Mouse (Mus musculus) Muller cell, postnatal 12 days (primary cell): ENCODE measurements around the gene Dot1l.

Experiments used
- DNase-seq: peaks from one replicate; pipeline ENCODE4 v3.0.0-alpha.2; 2015; ENCODE audit errors: inconsistent ontology term

Dot1l gene

DNA sequence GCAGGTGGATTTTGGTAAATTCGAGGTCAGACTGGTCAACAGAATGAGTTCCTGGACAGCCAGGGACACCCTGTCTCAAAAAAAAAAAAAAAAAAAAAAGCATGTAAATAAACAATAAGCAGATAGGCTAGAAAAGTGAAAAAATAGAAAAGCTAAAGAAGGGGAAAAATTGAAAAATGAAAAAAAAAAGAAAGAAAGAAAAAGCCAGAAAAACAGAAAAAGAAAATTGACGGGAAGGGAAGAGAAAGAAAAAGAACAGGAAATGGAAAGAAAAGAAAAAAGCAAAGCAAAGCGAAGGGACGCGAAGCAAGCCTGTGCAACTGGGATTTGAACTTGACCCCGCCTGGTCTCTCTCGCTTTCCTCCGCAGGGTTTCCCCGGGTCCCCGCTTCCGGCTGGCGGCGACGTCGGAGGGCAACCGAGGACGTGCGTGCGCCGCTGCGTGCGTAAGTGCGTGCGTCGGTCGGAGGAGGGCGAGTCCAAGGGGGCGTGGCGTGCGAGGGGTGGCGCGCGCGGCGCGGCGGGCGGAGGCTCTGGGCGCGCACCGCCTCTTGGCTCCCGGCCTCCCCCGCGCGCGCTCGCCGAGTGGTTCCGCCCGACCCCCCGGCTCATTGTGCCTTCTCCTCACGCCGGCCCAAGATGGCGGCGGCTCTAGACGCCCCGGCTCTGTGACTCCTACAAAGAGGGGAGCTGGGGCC lies at the start of gene Dot1l:
Gene Dot1l, plus strand, starts transcription at position 613 of the 697 bp plus-strand sequence.
- DNase-seq: peak; percentile 99

DNA sequence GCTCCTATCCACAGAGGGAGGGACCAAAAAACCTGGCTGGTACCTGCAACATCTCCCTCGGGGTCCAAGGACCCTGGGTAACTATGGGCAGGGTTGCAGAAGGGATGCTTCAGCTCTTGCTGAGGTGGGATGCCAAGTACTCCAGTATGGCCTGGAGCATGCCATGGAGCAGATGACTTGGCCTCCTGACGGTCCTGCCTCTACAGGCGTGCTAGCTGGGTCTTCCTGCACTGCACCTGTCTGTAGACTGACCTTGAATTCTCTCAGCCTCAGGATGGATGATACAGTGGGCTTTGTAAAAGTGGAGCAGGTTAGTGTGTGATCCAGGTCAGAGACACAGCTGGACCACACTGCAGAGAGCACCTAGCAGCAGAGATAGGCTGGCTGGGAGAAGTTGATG lies 49.5 kb upstream of the Dot1l start:
- no peak for DNase-seq

DNA sequence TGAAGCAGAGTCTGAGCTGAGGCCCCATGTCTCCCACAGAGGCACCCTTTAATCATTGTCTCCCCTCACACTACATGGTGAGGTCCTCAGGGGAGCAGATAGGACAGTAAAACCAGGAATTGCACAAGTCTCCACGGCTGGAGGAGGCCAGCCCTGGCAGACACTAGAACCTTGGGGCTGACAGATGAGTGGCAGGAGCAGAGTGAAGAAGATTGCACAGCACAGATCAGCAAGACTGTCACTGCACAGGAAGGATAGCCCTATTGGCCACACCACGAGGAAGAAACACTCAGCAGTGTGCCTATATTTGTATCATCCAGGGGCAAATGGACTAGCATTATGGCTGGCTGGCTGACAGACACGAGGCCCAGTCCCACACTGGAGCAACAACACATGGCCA lies 44.2 kb upstream of the Dot1l start:
- no peak for DNase-seq

DNA sequence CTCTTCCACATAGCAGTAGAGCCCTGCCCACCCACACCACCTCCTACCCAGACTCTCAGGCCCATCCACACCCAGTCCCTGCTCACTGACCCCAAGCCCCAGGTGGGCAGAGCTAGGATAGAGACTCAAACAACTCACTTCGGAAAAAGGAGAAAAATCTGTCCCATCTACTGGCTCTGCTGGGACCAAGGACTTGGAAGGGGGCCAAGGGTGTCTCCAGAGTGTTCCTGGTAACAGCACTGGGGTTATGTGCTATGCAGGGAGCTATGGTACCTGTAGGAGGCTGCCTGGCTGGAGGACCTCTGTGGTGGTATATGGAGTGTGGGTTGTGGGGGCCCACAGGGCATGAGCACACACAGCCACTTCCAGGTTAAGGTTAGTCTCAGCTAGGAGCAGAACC lies 37.7 kb upstream of the Dot1l start:
- DNase-seq: no peak

DNA sequence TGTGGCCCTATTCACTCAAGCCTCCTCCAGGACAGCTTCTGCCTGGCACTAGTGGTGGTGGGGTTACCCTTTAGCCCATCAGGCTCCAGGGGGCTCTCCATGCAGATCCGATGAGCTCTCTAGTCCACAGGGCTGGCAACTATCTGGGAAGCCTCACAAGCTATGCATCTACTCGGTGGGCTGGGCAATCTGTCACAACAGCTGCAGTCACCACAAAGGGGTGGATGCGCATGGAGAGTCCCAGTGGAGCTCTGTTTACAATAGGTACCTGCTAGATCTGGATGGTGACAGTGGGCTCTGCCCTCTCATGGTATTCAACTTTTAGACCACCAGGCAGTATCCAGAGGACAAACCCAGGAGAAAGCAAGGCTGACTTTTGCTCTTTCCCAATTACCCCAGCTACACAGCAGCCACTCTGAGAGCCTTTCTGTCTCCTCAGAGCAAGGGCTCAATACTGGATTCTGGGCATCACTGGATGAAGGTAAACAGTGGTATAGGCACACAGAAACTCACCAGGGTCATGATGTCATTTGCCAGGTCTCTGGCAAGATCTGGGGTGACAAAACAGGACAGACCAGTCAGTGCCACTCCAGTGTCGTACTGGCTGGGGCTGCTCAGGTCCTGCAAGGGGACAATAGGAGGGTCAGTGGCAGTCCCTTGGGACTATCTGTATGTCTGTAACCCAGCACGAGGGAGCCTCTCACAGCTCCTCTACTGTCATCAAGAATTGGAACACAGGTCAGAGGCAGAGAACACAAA lies 27.5 kb upstream of the Dot1l start:
- DNase-seq: no peak

DNA sequence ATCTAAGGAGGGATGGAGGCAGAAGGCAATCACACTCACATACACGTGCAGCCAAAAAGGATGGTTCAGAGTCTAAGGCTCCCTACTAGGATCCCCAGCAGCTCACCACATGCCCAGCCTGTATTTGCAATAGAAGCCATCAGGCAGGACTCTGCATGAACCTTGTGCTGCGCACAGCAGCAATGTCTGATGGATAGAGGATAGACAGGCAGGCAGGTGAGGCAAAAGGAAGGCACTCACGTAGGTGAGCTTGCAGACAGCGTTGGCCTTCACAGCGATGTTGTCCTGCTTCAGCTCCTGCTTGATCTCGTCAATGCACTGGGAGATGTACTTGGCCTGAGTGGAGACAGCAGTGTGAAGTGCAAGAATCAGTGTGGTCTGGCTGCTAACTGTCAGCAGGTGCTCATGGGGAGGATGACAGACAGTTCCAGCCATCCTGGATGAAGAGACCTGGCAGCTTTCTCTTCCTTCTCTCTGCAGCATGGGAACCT lies 22.4 kb upstream of the Dot1l start:
- no peak for DNase-seq

DNA sequence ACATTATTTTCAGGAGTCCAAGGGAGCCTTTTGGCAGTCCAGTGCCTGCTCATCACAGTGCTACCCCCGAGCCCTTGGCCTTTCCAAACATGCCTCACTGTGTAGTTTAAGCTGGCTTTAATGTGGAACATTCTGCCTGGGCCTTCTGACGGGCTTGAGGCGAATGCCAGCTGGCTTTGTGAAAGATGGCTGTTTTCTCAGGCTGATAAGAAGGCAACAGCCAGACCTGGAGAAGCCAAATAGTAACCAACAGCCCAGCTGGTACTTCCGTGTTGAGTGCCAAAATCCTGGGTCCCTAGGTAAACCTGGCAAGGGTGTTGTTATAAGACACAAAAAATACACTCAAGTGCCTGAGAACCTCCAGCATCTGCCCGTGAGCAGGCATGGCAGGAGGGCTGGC lies 18.3 kb upstream of the Dot1l start:
- no peak for DNase-seq

DNA sequence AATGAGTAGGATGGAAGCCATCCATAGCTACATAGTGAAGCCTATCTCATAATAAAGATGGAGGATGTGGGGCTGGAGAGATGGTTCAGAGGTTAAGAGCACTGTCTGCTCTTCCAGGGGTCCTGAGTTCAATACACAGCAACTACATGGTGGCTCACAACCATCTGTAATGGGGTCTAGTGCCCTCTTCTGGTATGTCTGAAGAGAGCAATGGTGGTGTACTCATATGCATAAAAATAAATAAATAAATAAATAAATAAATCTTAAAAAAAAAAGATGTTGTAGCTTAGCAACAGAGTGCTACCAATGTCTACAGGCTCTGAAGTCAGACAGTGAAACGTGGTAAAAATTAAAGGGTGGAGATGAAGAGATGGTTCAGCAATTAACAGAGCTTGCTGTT lies 16.3 kb upstream of the Dot1l start:
- DNase-seq: no peak

DNA sequence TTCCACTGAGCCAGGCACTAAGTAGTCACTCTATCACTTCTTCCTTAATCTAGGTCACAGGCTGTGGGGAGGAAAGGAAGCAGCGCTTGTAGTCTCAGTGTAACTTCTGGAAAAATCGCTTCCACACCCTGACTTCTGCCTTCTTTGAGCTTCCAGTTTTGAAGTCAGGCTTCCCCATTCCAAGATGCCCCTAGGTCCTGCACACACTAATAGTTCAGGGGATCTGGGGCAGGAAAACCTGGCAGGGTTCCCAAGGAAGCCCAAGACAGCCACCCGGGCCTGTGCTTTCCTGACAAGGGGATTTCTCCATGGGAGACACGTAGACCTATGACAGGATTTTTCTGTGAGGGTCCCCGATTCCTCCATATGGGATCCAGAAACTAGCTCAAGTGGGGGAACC lies 13.9 kb upstream of the Dot1l start:
- peak; percentile 32 for DNase-seq

DNA sequence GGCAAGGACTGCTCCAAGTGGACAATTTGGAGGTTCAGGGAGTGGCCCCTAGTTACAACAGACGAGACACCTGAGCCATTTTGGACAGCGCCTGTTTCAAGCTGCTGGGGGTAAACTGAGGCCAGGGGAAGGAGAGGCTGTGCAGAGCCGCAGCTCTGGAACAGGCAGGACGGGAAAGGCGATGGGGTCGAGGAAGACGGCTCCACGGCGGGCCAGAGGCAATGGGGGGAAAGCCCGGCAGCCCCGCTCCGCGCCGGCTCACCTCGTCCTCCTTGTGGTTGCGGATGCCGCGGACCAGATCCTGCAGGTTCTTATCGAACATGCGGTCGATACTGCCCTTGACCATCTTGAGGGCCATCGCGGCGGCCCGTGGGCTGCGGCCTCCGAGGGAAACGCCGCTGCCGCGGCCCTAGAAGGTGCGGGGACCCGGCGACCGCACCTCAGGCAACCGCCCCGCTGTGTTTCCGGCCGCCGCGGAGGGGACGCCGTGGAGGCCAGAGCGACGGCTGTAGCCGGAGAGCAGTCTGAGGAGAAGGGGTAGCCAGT lies 13.3 kb upstream of the Dot1l start:
- DNase-seq: no peak

DNA sequence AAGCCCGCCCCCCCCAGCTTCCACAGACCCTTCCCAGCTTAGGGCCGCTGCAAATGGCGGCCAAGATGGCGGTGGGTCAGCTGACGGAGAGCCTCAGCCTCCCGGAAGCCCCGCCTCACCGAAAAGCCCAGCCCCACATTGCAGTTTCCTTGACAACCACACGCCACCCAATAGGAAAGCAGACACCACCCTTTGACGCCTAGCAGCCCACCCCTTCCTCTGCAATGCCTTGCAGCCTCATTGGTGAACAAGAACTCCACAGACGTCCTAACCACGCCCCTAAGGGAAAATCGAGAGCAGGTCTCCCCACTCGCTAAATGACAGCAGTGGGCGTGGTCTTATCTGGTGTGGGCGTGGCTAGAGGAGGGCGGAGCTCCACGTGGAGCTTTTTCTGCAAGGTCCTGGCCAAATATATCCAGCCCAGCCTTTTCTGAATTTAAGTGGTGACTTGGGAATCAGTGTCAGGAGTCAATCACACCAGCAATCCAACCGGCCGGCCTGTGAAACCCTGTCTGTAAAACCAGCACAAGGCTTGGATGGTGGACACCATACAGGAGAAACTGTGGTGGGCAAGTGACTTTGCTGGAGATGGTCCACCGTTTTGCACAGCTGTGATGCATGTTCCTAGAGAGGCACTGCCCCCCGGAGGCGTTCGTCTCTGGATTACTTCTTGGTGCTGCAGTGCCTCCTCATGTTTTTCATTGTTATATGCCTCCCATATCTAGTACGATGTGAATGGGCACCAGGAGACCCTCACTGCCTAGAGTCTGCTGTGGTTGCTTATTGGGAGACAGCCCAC lies 12.6 kb upstream of the Dot1l start, which contains the start of gene Ap3d1:
Gene Ap3d1, minus strand, starts transcription at position 85 of the 799 bp plus-strand sequence.
- peak; percentile 98 for DNase-seq

DNA sequence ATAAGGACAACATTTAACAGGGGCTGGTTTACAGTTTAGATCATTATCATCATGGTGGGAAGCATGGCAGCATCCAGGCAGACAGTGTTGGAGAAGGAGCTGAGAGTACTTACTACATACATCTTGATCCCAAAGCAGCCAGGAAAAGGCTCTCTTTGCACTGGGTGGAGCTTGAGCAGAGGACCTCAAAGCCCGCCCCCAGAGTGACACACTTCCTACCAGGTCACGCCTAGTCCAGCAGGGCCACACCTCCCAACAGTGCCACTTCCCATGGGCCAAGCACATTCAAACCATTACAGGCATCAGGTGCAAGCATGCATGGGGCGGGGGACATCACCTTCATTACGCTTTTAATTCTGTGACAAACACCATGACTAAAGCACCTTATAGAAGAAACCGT lies 10.7 kb upstream of the Dot1l start:
- DNase-seq: peak; percentile 35

DNA sequence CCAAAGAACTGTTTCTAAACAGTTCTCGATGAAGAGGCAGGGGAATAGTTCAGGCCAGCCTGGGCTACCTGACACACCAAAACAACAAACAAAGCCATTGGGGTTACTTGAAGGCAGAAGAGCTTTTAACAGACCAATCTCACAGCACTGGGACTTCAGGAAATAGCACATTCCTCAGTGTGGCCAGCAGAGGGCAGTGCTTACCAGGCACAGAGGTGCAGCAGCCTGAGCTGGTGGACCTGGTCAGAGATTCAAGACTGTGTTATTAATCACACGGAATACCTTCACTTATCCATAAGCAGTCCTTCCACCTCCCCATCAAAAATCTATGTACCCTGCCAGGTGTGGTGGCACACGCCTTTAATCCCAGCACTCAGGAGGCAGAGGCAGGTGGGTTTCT lies 7.6 kb upstream of the Dot1l start:
- DNase-seq: peak; percentile 56

DNA sequence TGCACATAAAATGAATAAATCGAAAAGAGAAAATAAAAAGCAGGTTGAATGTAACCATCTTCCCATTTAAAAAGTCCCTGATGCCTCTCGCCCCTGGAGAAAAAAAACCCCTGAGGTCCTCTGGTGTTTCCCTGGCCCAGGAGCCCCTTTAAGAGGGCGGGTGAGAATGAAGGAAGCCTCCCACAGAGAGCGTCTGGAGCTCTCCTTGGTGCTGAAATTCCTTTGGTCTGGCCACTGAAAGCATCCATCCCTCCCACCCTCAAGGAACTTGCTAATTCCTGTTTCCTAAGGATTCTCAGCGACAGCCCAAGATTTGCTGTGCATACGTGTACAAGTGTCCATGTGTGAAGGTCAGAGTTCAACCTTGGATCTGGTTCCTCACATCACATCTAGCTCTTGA lies 6.4 kb upstream of the Dot1l start:
- peak; percentile 74 for DNase-seq

DNA sequence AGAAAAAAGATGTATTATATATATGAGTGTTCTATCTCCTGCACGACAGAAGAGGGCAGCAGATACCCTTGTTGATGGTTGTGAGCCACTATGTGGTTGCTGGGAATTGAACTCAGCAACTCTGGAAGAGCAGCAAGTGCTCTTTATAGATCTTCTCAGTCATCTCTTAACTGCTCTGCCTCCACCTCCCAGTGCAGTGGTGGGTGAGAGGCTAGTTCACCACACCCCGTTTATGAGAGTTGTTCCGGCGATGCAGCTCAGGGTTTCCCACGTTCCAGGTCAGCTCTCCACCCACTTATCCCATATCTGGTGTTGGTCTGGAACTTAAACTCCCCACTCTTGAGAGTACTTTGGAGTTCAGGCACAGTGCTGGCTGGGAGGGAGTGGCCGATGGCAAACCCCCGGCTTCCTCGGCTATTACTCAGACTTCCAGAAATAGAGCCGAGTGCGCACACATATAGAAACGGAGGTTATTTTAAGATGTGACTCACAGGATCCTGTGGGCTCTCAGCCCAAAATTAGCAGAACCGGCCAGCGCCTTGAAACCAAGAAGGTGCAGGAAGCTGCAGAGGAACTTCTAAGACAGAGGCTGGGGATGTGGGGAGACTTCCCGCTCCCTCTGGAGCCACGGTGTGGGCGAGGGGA lies 3.7 kb upstream of the Dot1l start:
- peak; percentile 87 for DNase-seq

DNA sequence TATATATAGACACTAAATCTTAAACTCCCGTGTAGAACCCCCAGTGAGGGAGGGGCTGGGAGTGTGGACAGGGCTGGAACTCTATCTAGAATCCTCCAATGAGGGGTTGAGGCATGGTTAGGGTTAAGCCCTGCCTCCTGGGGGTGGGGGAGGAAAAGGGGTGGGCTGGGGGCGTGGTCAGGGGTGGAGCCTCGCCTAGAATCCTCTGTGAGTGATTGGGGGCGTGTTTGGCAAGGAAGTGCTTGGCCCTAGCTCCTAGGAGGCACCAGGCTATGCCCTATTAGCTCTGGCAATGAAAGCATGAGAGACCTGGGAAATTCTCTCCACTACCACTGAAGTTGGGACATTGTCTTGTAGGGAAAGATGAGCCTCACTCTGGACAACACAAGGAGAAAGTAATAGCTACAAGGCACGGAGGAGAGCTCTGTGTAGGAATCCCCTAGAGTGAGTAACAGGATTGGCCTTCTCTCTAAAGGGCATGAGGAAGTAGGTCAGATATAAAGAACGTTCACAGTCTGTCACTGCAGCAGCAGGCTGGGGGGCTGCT lies 2.9 kb upstream of the Dot1l start:
- peak; percentile 96 for DNase-seq

DNA sequence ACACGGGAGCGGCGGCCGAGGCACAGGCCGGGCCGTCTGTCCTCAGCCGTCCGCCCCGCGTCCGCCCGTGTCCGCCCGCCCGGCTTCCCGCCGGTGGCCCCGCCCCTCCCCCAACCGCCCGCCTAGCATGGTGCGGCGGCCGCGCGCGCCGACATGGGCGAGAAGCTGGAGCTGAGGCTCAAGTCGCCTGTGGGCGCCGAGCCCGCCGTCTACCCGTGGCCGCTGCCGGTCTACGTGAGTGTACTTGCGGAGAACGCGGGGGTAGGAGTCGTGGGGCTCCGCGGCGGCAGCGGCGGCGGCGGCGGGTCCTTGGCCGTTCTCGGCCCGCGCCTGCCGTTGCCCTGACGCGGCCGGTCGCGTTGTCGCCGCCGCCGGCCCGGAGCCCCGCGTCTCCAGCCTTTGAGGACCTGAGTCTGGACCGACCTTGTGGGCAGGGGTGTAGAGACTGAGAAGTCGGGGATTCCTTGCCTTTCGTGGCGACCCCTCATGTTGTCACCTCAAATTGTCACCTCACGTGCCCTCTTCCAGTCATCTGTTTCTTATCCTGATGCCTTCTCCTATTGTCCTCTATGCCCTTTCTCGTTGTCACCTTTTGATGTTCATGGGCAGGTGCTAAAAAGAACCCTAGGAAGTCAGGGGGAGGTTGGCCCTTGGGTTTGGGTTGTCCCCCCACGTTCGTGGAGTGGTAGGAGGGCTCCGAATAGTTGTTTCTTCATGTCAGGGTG lies 447 bp downstream of the Dot1l start:
- DNase-seq: no peak

DNA sequence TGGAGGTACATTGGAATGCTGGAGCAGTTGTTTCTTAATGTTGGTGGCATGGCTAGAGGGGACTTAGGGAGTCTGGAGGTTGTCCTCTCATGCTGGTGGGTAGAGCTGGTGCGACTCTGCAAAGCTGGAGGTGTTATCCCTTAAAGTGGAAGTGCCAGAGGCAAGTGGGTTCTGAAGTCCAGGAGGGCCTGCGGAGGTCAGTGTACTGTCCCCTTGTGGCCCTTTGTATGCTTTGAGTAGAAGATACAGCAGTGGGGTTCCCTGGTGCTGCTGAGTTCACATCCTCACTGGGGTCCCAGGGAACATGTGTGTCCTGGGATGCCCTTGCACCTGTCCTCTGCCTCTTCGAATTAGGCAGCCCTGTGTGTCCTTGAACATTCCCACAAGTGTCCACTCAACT lies 1.1 kb downstream of the Dot1l start:
- DNase-seq: no peak

DNA sequence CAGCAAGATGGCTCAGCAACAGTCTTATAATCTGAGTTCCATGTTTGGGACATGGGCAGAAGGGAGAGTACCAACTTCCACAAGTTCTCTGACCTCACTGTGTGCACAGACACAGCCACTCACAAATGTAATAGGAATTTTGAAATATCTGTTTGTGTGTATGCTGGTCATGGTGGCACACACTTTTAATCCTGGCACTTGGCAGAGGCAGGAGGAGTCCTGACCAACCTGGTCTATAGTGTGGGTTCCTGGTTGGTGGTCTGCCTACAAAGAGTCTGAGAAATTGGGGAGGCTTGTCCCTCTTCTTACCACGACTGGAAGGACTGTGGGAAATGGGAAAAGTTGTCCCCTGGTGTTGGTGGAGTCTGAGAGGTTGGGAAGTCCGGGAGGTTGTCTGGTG lies 1.5 kb downstream of the Dot1l start:
- DNase-seq: no peak

DNA sequence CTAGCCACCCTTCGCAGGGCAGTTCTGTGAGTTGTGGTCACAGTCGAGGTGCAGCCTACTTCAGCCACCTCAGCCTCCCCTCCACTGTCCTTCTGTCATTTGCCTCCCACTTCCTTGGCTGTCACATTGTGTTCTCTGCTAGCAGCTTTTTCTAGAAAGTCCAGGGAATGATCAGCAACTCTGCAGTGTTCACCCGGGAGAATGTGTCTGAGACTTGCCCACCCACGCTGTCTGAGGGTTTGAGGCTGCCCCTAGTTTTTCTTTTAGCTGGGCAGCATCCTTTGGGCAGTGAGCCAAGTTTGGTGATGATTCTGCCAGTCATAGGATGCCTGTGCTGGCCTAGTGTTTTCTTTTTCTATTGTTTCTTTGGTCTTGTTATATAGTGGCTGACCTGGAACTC lies 2.0 kb downstream of the Dot1l start:
- DNase-seq: peak; percentile 70

DNA sequence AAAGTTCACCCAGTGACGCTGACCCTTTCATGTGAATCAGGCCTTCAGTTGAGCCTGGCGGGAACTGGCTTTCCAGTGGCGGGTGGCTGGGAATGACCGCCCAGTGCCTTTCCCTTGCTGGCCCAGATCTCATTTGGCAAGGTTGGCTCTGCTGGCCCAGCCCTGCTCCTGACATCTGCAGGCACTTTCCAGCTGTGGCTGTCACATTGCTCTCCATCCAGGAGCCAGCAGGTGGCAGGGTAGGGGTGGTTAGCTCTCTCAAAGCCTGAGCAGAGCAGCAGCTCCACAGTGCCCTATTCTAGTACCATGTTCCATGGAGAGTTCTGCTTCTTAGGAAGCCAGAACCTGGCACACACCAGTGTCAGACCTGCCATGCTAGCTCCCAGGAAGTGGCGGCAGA lies 2.7 kb downstream of the Dot1l start:
- DNase-seq: peak; percentile 68
